Mouse (Mus musculus): ENCODE data around the gene Uggt2. TPM values are rescaled to one million over a fixed set of nuclear protein-coding genes. Genes with fewer than 3 reads are reported as not detected.

Gene Uggt2
- total and polyA plus RNA-seq, 2 experiments from 2014 or later, result 13.2 to 28.0 TPM

DNA sequence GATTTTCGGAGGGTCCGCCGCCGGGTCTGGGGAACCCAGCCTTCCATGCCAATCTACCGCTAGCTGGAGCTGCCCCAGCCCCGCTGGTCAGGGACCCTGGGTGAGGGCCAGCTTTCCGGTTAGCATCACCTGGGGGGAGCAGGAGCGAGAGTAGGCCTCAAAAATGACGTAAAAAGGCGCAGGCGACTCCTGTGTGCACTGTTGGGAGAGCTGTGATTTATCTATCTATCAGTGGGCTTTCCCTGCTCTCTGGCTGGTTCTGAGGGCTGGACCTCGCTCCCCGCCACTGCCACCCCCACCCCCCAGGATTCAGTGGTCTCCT, 301 bp upstream of the Uggt2 start:
- WGBS, result 0% methylated on average over 13 of the region's 13 CpGs

DNA sequence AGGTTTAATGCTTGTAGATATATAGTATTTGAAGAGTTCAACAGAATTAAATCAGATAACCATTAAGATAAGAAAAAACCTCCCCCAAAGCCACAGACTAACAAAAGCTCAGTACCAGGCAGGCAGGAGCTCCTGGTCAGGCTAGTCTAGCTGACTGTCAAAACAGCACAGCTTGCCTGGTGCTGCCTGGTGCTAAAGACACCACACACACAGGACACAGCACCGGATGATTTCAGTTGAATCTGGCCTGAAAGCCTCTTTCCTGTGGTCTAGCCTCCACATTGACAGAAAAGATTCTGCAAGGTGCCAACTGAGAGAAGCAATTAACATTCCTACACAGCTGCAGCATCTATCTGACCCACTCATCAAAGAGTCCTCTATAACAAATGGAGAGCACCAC, 37.4 kb downstream of the Uggt2 start:
- no peaks in the 10 kb centered on the region for H3K27me3 ChIP-seq (ENCODE audit: insufficient read depth, low read length)
- H3K4me2 ChIP-seq (ENCODE audit: low read depth, low read length), result no peak overlapping the region
- no peak overlapping the region for H3K9ac ChIP-seq (replicated peaks; ENCODE audit: low read length)
- H3K9me3 ChIP-seq (ENCODE audit: low read length), result no peaks in the 10 kb centered on the region
- TF ChIP-seq CTCF (IDR thresholded peaks at IDR 0.05; ENCODE audit: low read depth), result no peak
- peaks cover 10% of the 10 kb centered on the region for H3K36me3 ChIP-seq (ENCODE audit: insufficient read depth, low read length)
- no peak for DNase-seq (ENCODE audit: low spot score)
- H3K4me1 ChIP-seq (ENCODE audit: insufficient read depth, low read length), result no peaks in the 10 kb centered on the region
- no peak overlapping the region for H3K4me3 ChIP-seq (ENCODE audit: low read length)
- no peak for ATAC-seq
- no peak overlapping the region for H3K27ac ChIP-seq
- WGBS, result 85% methylated on average over 1 of the region's 1 CpGs

More for the DNA sequence above, 301 bp upstream of the Uggt2 start:
- Histone ChIP-seq H3K9ac (replicated peaks; ENCODE audit: low read length) (peak overlapping the region; percentile 87), H3K27me3 (ENCODE audit: insufficient read depth, low read length) (no peaks in the 10 kb centered on the region), H3K4me2 (ENCODE audit: low read depth, low read length) (peak overlapping the region; percentile 87), H3K36me3 (ENCODE audit: insufficient read depth, low read length) (no peaks in the 10 kb centered on the region), H3K4me3 (ENCODE audit: low read length) (peak overlapping the region; percentile 77), H3K4me1 (ENCODE audit: insufficient read depth, low read length) (0 out of 2 replicates have a peak, but pooled peaks cover 3% of the 10 kb centered on the region), H3K27ac (peak overlapping the region; percentile 91), H3K9me3 (ENCODE audit: low read length) (no peaks in the 10 kb centered on the region)
- TF ChIP-seq CTCF (IDR thresholded peaks at IDR 0.05; ENCODE audit: low read depth), result no peak
- ATAC-seq (peak; percentile 88), DNase-seq (ENCODE audit: low spot score) (no peak)

DNA sequence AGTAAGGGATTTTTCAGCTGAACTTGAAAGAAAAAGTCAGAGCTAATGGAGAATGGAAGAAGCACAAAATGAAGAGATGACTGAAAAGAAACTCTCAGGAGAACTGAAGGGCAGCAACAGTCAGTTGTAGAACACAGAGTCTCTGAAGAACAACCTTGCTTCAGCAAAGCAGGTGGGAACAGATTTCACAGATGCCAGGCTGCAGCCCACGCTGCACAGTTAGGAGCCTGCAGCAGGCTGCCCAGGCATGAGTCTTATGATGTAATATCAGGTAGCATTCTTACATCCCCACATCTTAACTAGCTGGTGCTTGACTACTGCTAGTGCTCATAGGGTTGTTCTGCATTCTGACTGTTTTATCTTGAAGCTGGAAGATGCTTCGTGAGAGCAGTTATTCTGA, 38.5 kb downstream of the Uggt2 start:
- Histone ChIP-seq H3K4me3 (ENCODE audit: low read length) (no peak overlapping the region), H3K36me3 (ENCODE audit: insufficient read depth, low read length) (peaks cover 10% of the 10 kb centered on the region), H3K9me3 (ENCODE audit: low read length) (no peaks in the 10 kb centered on the region), H3K4me2 (ENCODE audit: low read depth, low read length) (no peak overlapping the region), H3K27me3 (ENCODE audit: insufficient read depth, low read length) (no peaks in the 10 kb centered on the region), H3K9ac (replicated peaks; ENCODE audit: low read length) (no peak overlapping the region), H3K27ac (no peak overlapping the region), H3K4me1 (ENCODE audit: insufficient read depth, low read length) (no peaks in the 10 kb centered on the region)
- 89% methylated on average over 2 of the region's 2 CpGs for WGBS
- DNase-seq (ENCODE audit: low spot score) (no peak), ATAC-seq (no peak)
- TF ChIP-seq CTCF (IDR thresholded peaks at IDR 0.05; ENCODE audit: low read depth), result no peak

DNA sequence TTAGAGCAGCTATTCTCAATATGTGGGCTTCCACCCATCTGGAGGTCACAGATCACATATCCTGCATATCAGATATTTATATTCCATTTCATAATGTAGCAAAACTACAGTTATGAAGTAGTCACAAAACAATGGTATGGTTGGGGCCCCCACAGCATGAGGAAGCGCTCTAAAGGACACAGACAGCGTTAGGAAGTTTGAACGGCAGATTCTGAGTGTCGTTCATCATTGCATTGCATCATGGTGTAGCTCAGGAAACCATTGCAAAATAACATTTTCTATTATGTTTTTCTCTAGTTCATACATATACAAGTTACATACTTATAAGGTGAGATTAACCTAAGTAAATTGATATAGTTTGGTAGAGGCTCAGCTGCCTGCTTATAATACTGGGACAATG, 42.2 kb downstream of the Uggt2 start:
- H3K9me3 ChIP-seq (ENCODE audit: low read length), result no peaks in the 10 kb centered on the region
- H3K9ac ChIP-seq (replicated peaks; ENCODE audit: low read length), result no peak overlapping the region
- no peak overlapping the region for H3K4me3 ChIP-seq (ENCODE audit: low read length)
- H3K4me1 ChIP-seq (ENCODE audit: insufficient read depth, low read length), result no peaks in the 10 kb centered on the region
- ATAC-seq, result no peak
- H3K27ac ChIP-seq, result no peak overlapping the region
- DNase-seq (ENCODE audit: low spot score), result no peak
- no peak for TF ChIP-seq CTCF (IDR thresholded peaks at IDR 0.05; ENCODE audit: low read depth)
- 88% methylated on average over 4 of the region's 4 CpGs for WGBS
- no peak overlapping the region for H3K4me2 ChIP-seq (ENCODE audit: low read depth, low read length)
- H3K36me3 ChIP-seq (ENCODE audit: insufficient read depth, low read length), result peaks cover 19% of the 10 kb centered on the region
- H3K27me3 ChIP-seq (ENCODE audit: insufficient read depth, low read length), result no peaks in the 10 kb centered on the region

DNA sequence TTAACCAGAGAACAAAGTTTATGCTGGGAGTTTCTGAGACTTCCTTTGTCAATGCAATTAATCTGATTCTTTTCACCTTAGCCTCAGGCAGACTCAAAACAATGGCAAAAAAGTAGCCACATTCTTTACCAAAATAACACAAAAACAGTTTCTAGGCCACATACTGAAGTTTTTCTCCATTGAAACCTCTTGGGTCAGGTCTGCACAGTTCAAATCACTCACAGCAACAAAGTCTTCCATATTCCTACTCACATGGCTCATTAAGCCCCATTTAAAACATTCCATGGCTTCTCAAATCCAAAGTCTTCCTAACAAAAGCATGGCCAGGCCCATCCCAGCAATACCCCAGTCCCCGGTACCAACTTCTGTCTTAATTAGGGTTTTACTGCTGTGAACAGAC, 46.3 kb downstream of the Uggt2 start:
- WGBS, result 79% methylated on average over 1 of the region's 1 CpGs
- DNase-seq (ENCODE audit: low spot score) (no peak), ATAC-seq (no peak)
- Histone ChIP-seq H3K9me3 (ENCODE audit: low read length) (no peaks in the 10 kb centered on the region), H3K4me3 (ENCODE audit: low read length) (no peak overlapping the region), H3K36me3 (ENCODE audit: insufficient read depth, low read length) (peaks cover 11% of the 10 kb centered on the region), H3K27me3 (ENCODE audit: insufficient read depth, low read length) (no peaks in the 10 kb centered on the region), H3K4me2 (ENCODE audit: low read depth, low read length) (no peak overlapping the region), H3K4me1 (ENCODE audit: insufficient read depth, low read length) (no peaks in the 10 kb centered on the region), H3K9ac (replicated peaks; ENCODE audit: low read length) (no peak overlapping the region), H3K27ac (no peak overlapping the region)
- TF ChIP-seq CTCF (IDR thresholded peaks at IDR 0.05; ENCODE audit: low read depth), result no peak

DNA sequence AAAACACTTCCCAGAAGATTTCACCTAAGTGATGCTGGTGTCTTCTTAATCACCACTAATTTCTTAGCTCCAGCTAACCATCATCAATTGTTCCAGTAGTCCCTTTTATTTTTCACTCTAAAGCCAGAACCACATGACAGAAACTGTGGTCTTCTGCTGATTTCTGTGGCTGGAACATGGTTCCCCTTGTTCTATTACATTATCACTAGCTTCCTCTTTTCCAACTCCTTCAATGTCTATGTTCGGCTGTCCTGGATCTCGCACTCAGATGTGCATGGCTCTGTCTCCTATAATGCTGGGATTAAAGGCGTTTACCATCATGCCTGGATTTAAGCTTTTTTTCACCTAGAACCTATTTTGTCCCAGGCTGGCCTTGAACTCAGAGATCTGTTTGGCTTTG, 46.9 kb downstream of the Uggt2 start:
- no peaks in the 10 kb centered on the region for H3K9me3 ChIP-seq (ENCODE audit: low read length)
- no peaks in the 10 kb centered on the region for H3K27me3 ChIP-seq (ENCODE audit: insufficient read depth, low read length)
- no peak for TF ChIP-seq CTCF (IDR thresholded peaks at IDR 0.05; ENCODE audit: low read depth)
- 96% methylated on average over 3 of the region's 3 CpGs for WGBS
- no peaks in the 10 kb centered on the region for H3K4me1 ChIP-seq (ENCODE audit: insufficient read depth, low read length)
- no peak overlapping the region for H3K4me3 ChIP-seq (ENCODE audit: low read length)
- no peak overlapping the region for H3K27ac ChIP-seq
- H3K4me2 ChIP-seq (ENCODE audit: low read depth, low read length), result no peak overlapping the region
- DNase-seq (ENCODE audit: low spot score), result no peak
- no peak for ATAC-seq
- no peak overlapping the region for H3K9ac ChIP-seq (replicated peaks; ENCODE audit: low read length)
- H3K36me3 ChIP-seq (ENCODE audit: insufficient read depth, low read length), result peaks cover 14% of the 10 kb centered on the region

DNA sequence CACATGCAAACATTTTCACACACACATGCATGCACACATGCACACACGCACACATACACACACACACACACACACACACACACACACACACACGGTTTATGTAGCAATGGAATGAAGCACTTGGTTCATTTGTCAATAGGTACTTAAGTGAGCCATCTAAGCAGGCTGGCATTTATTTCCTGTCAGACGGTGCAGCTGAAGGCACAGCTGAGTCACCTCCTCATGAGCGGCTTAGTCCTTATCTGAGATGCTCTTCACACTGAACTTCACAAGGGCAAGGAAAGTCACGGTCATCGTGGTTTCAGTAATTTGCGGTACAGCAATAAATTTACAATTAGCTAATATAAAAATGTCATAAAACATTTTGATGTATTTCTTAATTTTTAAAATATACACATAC, 55.5 kb downstream of the Uggt2 start:
- H3K4me1 ChIP-seq (ENCODE audit: insufficient read depth, low read length), result no peaks in the 10 kb centered on the region
- H3K9ac ChIP-seq (replicated peaks; ENCODE audit: low read length), result no peak overlapping the region
- H3K27me3 ChIP-seq (ENCODE audit: insufficient read depth, low read length), result no peaks in the 10 kb centered on the region
- no peak overlapping the region for H3K4me2 ChIP-seq (ENCODE audit: low read depth, low read length)
- no peak overlapping the region for H3K4me3 ChIP-seq (ENCODE audit: low read length)
- no peaks in the 10 kb centered on the region for H3K9me3 ChIP-seq (ENCODE audit: low read length)
- 91% methylated on average over 7 of the region's 7 CpGs for WGBS
- no peak overlapping the region for H3K27ac ChIP-seq
- ATAC-seq (no peak), DNase-seq (ENCODE audit: low spot score) (no peak)
- peaks cover 15% of the 10 kb centered on the region; the same call in 1 of the 2 replicates for H3K36me3 ChIP-seq (ENCODE audit: insufficient read depth, low read length)
- no peak for TF ChIP-seq CTCF (IDR thresholded peaks at IDR 0.05; ENCODE audit: low read depth)

Measured in hindbrain, postnatal 0 days (tissue).